Mouse (Mus musculus): ENCODE data around the gene Tmem43. TPM values are rescaled to one million over a fixed set of nuclear protein-coding genes. Genes with fewer than 3 reads are reported as not detected.

Gene Tmem43
- polyA plus RNA-seq, 2 experiments, result 7.1 to 11.3 TPM

DNA sequence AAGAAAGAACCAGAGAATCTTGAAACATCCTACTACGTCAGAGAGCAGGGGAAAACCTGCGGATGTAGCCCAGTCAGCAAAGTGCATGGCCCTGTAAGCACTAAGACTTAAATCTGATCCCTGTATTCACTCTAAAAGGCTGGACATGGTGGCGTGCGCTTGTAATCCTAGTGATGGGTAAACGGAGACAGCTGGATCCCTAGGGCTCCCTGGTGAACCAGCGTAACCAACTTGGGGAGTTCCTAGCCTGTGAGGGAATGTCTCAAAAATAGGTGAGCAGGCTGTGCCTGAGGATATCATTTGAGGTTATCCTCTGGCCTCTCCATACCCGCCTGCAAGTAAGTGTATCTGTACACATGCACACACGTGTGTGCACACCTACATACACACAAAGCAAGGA lies 57.2 kb downstream of the Tmem43 start:
- DNase-seq (ENCODE audit: low read depth in 3 of 3, low spot score in 3 of 3) (no peak), ATAC-seq (ENCODE audit: insufficient read depth) (no peak)
- WGBS (ENCODE audit: insufficient replicate concordance), result 70% methylated on average over 8 of the region's 8 CpGs
- H3K4me3 ChIP-seq (ENCODE audit: insufficient read depth in 1 of 2, low read depth in 2 of 2, low read length in 2 of 2), result no peak overlapping the region
- no peak overlapping the region for H3K9ac ChIP-seq (replicated peaks)
- H3K27me3 ChIP-seq (ENCODE audit: control insufficient read depth, insufficient read depth, low read length), result no peaks in the 10 kb centered on the region
- no peak overlapping the region for H3K4me2 ChIP-seq (ENCODE audit: low read depth)
- H3K27ac ChIP-seq, result no peak overlapping the region
- TF ChIP-seq CTCF (IDR thresholded peaks at IDR 0.05; ENCODE audit: low read depth) (no peak), EP300 (IDR thresholded peaks at IDR 0.05; ENCODE audit: low read depth) (no peak)
- H3K36me3 ChIP-seq (replicated peaks; ENCODE audit: control insufficient read depth, insufficient read depth, low read depth), result no peaks in the 10 kb centered on the region
- no peaks in the 10 kb centered on the region for H3K4me1 ChIP-seq (replicated peaks; ENCODE audit: control insufficient read depth in 2 of 2, insufficient read depth in 2 of 2, low read length in 1 of 2)
- H3K9me3 ChIP-seq (ENCODE audit: control insufficient read depth, low read length), result no peaks in the 10 kb centered on the region

DNA sequence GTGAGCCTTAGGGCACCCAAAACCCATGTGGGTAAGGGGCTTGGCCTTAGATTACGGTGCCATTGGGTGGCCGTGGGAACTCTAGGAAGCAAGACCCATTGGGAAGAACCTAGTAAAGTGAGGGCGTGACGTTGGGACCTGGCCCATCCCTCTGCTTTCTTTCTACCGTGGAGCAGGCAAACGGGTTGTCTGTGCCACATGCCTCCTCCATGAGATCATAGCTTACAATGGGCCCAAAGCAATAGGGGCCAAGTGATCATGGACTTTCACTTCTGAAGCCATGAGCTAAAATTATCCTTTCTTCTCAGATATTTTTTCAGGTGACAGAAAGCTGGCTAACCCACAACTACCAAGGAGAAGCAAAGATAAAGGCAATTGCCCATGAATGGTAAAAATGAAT lies 57.8 kb downstream of the Tmem43 start:
- TF ChIP-seq CTCF (IDR thresholded peaks at IDR 0.05; ENCODE audit: low read depth), result no peak
- DNase-seq (ENCODE audit: low read depth in 3 of 3, low spot score in 3 of 3), result no peak
- H3K27ac ChIP-seq, result no peak overlapping the region
- H3K36me3 ChIP-seq (replicated peaks; ENCODE audit: control insufficient read depth, insufficient read depth, low read depth), result no peaks in the 10 kb centered on the region
- no peaks in the 10 kb centered on the region for H3K27me3 ChIP-seq (ENCODE audit: control insufficient read depth, insufficient read depth, low read length)
- H3K4me2 ChIP-seq (ENCODE audit: low read depth), result no peak overlapping the region
- no peak for ATAC-seq (ENCODE audit: insufficient read depth)
- H3K4me1 ChIP-seq (replicated peaks; ENCODE audit: control insufficient read depth in 2 of 2, insufficient read depth in 2 of 2, low read length in 1 of 2), result no peaks in the 10 kb centered on the region
- 67% methylated on average over 6 of the region's 6 CpGs for WGBS (ENCODE audit: insufficient replicate concordance)
- no peak overlapping the region for H3K4me3 ChIP-seq (ENCODE audit: insufficient read depth in 1 of 2, low read depth in 2 of 2, low read length in 2 of 2)
- no peaks in the 10 kb centered on the region for H3K9me3 ChIP-seq (ENCODE audit: control insufficient read depth, low read length)
- no peak overlapping the region for H3K9ac ChIP-seq (replicated peaks)

DNA sequence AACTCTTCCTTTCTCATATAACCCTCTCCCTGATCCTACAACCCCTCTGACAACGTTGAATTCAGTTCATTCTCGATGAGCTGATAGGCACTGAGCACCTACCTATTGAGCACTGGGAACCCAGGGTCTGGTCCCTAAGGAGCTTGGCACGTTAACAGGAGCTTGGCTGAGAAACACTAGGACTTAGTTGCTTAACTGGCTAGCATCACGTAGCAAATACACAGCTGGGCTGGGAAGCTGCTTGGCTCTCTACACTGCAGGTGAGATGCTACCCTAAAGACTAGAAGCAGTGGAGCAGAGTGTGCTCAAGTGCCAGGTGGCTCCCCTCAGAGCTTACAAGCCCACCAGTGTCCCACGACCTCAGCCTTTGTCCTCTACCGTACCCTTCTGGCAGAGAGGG lies 59.2 kb downstream of the Tmem43 start:
- DNase-seq (ENCODE audit: low read depth in 3 of 3, low spot score in 3 of 3) (no peak), ATAC-seq (ENCODE audit: insufficient read depth) (no peak)
- Histone ChIP-seq H3K27ac (no peak overlapping the region), H3K4me3 (ENCODE audit: insufficient read depth in 1 of 2, low read depth in 2 of 2, low read length in 2 of 2) (no peak overlapping the region), H3K27me3 (ENCODE audit: control insufficient read depth, insufficient read depth, low read length) (no peaks in the 10 kb centered on the region), H3K9ac (replicated peaks) (no peak overlapping the region), H3K9me3 (ENCODE audit: control insufficient read depth, low read length) (no peaks in the 10 kb centered on the region), H3K36me3 (replicated peaks; ENCODE audit: control insufficient read depth, insufficient read depth, low read depth) (no peaks in the 10 kb centered on the region), H3K4me2 (ENCODE audit: low read depth) (no peak overlapping the region), H3K4me1 (replicated peaks; ENCODE audit: control insufficient read depth in 2 of 2, insufficient read depth in 2 of 2, low read length in 1 of 2) (no peaks in the 10 kb centered on the region)
- WGBS (ENCODE audit: insufficient replicate concordance), result 66% methylated on average over 6 of the region's 6 CpGs
- TF ChIP-seq EP300 (IDR thresholded peaks at IDR 0.05; ENCODE audit: low read depth), result no peak
- TF ChIP-seq CTCF (IDR thresholded peaks at IDR 0.05; ENCODE audit: low read depth), result no peak

DNA sequence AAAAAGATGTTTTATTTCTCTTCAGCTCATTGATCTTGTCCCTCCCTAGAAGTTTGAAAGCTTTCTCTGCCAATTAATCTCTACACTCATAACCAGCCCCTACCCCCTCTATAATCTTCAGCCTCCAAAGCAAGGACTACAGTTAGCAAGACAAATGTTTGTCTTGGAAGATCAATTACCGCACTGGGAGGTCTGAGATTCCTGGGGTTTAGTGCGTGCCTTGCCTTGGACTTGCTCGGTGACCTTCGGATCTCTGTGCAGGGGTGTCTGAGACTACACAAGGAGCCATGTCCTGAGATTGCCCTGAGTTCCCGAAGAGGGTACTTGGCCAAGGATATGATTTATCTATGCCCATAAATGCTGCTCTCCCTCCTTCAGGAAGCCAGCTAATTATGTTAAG lies 59.9 kb downstream of the Tmem43 start:
- H3K27ac ChIP-seq, result no peak overlapping the region
- DNase-seq (ENCODE audit: low read depth in 3 of 3, low spot score in 3 of 3) (no peak), ATAC-seq (ENCODE audit: insufficient read depth) (no peak)

DNA sequence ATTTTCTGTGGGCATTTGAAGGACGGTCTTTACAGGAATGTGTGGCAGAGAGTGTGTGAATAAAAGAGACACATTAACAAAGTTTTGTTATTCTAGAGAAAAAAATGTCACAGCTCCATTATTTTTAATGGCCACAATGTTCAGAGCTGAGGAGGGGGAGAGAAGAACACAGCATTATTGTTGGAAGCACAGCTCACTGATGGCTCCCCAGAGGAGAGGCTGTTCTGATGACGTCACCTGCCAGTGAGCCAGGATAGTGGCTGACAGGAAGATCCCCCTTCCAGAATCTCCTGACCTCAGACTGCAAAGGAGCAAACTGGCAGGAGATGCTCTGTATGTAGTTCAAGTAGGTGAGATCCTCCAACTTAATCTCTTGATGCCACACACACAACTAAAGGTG lies 60.3 kb downstream of the Tmem43 start:
- WGBS (ENCODE audit: insufficient replicate concordance), result 50% methylated on average over 2 of the region's 2 CpGs
- no peak overlapping the region for H3K4me3 ChIP-seq (ENCODE audit: insufficient read depth in 1 of 2, low read depth in 2 of 2, low read length in 2 of 2)
- no peaks in the 10 kb centered on the region for H3K4me1 ChIP-seq (replicated peaks; ENCODE audit: control insufficient read depth in 2 of 2, insufficient read depth in 2 of 2, low read length in 1 of 2)
- no peak overlapping the region for H3K27ac ChIP-seq
- H3K36me3 ChIP-seq (replicated peaks; ENCODE audit: control insufficient read depth, insufficient read depth, low read depth), result no peaks in the 10 kb centered on the region
- TF ChIP-seq CTCF (IDR thresholded peaks at IDR 0.05; ENCODE audit: low read depth), result no peak
- no peak for TF ChIP-seq EP300 (IDR thresholded peaks at IDR 0.05; ENCODE audit: low read depth)
- ATAC-seq (ENCODE audit: insufficient read depth) (no peak), DNase-seq (ENCODE audit: low read depth in 3 of 3, low spot score in 3 of 3) (no peak)
- no peaks in the 10 kb centered on the region for H3K9me3 ChIP-seq (ENCODE audit: control insufficient read depth, low read length)
- no peak overlapping the region for H3K9ac ChIP-seq (replicated peaks)
- no peak overlapping the region for H3K4me2 ChIP-seq (ENCODE audit: low read depth)
- H3K27me3 ChIP-seq (ENCODE audit: control insufficient read depth, insufficient read depth, low read length), result no peaks in the 10 kb centered on the region

More for the DNA sequence above, 59.9 kb downstream of the Tmem43 start:
- WGBS (ENCODE audit: insufficient replicate concordance), result 59% methylated on average over 5 of the region's 5 CpGs
- Histone ChIP-seq H3K4me1 (replicated peaks; ENCODE audit: control insufficient read depth in 2 of 2, insufficient read depth in 2 of 2, low read length in 1 of 2) (no peaks in the 10 kb centered on the region), H3K9ac (replicated peaks) (no peak overlapping the region), H3K36me3 (replicated peaks; ENCODE audit: control insufficient read depth, insufficient read depth, low read depth) (no peaks in the 10 kb centered on the region), H3K4me3 (ENCODE audit: insufficient read depth in 1 of 2, low read depth in 2 of 2, low read length in 2 of 2) (no peak overlapping the region), H3K4me2 (ENCODE audit: low read depth) (no peak overlapping the region), H3K9me3 (ENCODE audit: control insufficient read depth, low read length) (no peaks in the 10 kb centered on the region), H3K27me3 (ENCODE audit: control insufficient read depth, insufficient read depth, low read length) (no peaks in the 10 kb centered on the region)
- TF ChIP-seq EP300 (IDR thresholded peaks at IDR 0.05; ENCODE audit: low read depth), result no peak
- TF ChIP-seq CTCF (IDR thresholded peaks at IDR 0.05; ENCODE audit: low read depth), result no peak
